Mouse (Mus musculus) myocyte (in vitro differentiated cells): ENCODE measurements around the gene Cyth3.

ENCODE experiments used
- E2F4 ChIP-seq: IDR thresholded peaks from one replicate; pipeline ENCODE4 v1.6.1; 2011; ENCODE audit warnings: mild to moderate bottlenecking, control low read depth, moderate library complexity; ENCODE audit not compliant: insufficient read depth
- MAX ChIP-seq: IDR thresholded peaks from one replicate; pipeline ENCODE4 v1.6.1; 2011; ENCODE audit warnings: low read depth, mild to moderate bottlenecking, control low read depth
- POLR2A ChIP-seq: IDR thresholded peaks from one replicate; pipeline ENCODE4 v1.6.1; 2011; ENCODE audit warnings: low read depth, mild to moderate bottlenecking, control low read depth, moderate library complexity; ENCODE audit not compliant: insufficient read length
- POLR2AphosphoS2 ChIP-seq: IDR thresholded peaks from one replicate; pipeline ENCODE4 v1.6.1; 2011; ENCODE audit warnings: low read depth, control low read depth; ENCODE audit not compliant: insufficient read length
- REST ChIP-seq: IDR thresholded peaks from one replicate; pipeline ENCODE4 v1.6.1; 2011; ENCODE audit warnings: mild to moderate bottlenecking, control low read depth, moderate library complexity; ENCODE audit not compliant: insufficient read depth, insufficient read length
- USF1 ChIP-seq: IDR thresholded peaks from one replicate; pipeline ENCODE4 v1.6.1; 2011; ENCODE audit warnings: low read depth, mild to moderate bottlenecking, control low read depth, moderate library complexity

- TF ChIP-seq POLR2AphosphoS2 (no peak), E2F4 (no peak), MAX (no peak), POLR2A (no peak), USF1 (no peak), REST (no peak)
Measured at GRCm38 (mm10) chr5:143625497-143625896, 3.2 kb downstream of the Cyth3 start.
